Mouse (Mus musculus): ENCODE measurements at regions not wholly inside any gene's neighbourhood (a gene's known extent, or its start where the extent isn't known, plus 50 kb on each side); places are given as distances from the start of the nearest gene placed in this dataset.
A peak's percentile ranks its signal among the peaks of the same experiment; 100 is the strongest.

DNA sequence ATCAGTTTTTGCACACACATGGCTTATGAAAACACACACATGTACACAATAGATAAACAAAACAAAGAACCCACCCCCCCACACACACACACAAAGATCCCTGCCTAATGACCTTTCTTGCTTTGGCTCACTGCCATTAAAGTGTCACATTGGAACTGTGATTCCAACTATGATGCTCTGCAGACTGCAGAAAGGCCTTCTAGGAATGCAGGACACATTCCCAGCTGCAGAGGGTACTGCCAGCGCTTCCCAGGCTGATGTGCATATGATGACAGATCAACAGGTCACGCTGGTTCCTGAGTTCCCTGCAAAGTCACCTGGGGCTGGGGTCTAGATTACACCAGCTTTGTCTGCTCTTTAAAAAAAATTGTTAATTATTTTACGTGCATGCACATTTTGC lies 68.1 kb upstream of the Ppm1j start:
- no peak for DNase-seq (ENCODE audit: low read depth in 2 of 2, low spot score in 2 of 2)

GRCm38 (mm10) chr3:104713836-104714631 lies 66.8 kb upstream of the Ppm1j start:
- peak; percentile 54 to 66 for DNase-seq (ENCODE audit: low read depth in 2 of 2, low spot score in 2 of 2)

DNA sequence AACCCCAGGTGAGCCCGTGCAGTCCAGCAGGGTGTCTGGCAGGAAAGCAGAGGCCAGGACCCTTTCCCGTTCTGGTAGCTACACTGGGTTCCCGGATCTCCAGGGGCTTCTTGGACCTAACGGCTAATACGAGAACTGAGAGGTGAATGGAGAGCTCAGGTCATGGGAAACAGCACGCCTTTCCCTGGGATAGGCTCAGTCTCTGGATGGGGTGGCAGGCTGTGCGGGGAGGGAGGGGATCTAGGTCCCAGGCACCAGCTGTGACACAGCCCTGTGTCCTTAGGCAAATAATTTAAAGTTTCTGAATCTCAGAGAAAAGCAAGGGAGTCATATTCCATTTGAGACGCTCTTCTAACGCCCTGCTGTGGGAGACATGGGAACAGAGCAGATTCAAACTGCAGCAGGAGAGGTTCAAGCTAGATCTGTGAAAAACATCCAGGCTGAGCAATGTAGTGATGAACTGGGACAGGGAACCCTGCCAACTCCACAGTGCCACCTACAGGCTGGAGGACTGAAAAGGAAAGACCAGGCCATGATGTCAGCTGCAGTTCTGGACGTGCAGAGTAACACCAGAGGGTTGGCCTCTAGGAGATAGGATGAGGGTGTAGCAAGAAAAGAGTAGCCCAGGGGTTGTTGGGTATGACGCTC lies 66.1 kb upstream of the Ppm1j start:
- DNase-seq (ENCODE audit: low read depth in 2 of 2, low spot score in 2 of 2), result peak; percentile 18 to 53
